Mouse (Mus musculus): Measurements from ENCODE around the gene Lyrm9.

DNA sequence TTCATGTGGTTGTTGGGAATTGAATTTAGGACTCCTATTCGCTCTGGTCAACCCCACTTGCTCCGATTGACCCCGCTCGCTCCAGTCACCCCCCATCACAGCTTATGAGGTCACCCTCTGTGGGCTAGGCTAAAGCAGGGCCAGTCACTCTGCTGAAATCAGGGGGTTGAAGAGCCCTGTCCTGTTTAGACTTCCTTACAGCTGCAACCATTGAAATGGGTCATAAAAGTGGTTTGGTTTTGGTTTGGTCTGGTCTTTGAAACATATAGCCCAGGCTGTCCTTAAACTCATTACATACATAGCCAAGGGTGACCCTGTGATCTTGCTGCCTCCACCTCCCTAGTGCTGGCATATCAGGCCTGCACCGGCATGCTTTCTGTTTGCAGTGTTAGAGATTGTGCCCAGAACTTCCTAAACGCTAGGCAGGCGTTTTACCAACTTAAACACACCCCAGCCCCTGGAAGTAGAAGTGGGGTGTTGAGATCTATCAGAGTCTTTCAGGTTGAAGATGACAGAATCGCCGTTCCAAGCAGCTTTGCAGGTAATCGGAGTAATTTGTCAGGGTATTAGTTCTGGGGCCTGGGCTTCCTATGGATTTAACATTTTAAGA, 5.8 kb downstream of the Lyrm9 start:
- no peak for TF ChIP-seq CTCF (IDR thresholded peaks at IDR 0.05; ENCODE audit: extremely low read depth, insufficient read depth, insufficient read length, insufficient replicate concordance)
- no peak for TF ChIP-seq POLR2A (IDR thresholded peaks at IDR 0.05; ENCODE audit: low read depth, low read length)

All from spleen, adult 2 months (tissue).